Mouse (Mus musculus) embryo, embryonic 11.5 days (tissue): ENCODE measurements around the gene Pgap3.
"Not testable (repeated sequence)": the region's sequence is repeated elsewhere in the genome, so short reads cannot be mapped to it uniquely, and the experiment has no call there.

ENCODE experiments used
- DNase-seq: peaks from one replicate; pipeline ENCODE4 v3.0.0-alpha.2; 2012; ENCODE audit warnings: low read depth, low spot score

The Pgap3 gene

DNA sequence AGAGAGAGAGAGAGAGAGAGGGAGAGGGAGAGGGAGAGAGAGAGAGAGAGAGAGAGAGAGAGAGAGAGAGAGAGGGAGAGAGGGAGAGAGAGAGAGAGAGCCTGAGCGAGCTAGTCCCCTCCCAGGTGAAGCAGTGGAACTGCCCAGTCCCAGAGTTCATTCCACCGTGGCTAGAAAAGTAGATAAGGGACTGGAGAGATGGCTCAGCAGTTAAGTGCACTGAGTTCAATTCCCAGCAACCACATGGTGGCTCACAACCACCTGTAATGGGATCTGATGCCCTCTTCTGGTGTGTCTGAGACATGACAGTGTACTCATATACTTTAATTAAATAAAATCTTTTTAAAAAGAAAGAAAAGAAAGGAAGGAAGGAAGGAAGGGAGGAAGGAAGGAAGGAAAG lies 17.9 kb downstream of the Pgap3 start:
- not testable (repeated sequence) for DNase-seq

DNA sequence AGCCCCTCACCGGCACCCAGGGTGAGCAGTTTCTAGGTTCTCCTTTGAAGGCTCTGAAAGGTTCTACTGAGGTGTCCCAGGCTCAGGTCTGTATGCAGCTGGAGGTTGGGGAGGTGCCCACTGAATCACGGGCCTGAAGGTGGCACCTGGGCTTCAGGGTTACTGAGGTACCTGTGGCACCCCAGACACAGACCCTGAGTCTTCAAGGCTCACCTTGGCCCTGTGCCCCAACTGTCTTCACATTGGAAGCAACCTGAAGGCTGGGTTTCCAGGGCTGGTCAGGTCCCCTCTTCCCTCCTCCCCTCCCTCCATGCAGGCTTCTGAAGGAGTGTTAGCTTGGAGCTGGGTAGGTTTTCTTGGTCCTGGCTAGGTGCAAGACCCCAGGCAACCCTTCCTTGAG lies 18.6 kb downstream of the Pgap3 start:
- DNase-seq: no peak

DNA sequence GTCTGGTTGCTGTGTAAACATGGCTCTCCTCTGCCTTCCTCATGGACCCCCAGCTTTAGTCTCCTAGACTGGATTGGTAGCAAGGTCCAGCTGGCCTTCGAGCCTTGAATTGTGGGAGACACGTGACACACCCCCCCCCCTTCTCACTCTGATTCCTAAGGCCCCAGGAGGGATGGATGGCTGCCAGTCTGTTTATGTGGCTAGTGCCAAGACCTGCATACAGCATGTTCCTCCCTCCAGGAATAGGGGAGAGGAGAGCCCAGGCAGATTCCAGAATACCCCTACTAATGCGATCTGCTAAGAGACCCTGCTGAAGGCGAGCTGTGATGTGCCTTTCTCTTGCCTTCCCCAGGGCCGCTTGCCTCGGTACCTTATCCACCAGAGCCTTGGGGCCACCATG lies 20.2 kb downstream of the Pgap3 start:
- DNase-seq: no peak

DNA sequence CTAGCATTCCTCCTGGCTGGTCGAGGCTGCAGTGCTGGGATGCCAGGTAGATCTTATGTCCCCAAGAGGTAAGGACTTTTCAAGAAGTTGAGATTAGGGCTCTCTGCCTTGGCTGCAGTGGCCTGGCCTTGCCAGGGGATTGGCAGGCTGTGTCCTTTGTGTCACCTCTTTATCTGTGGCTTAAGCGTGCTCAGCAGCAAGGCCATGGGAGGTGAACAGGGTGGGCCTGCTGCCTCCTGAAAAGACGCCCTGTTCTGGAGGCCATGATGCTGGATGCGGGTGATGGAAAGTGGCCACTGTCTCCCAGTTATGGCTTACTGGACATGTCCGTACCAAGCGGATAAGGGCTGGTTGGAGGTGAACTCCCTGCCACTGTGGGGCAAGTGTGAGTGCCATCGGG lies 20.9 kb downstream of the Pgap3 start:
- no peak for DNase-seq

DNA sequence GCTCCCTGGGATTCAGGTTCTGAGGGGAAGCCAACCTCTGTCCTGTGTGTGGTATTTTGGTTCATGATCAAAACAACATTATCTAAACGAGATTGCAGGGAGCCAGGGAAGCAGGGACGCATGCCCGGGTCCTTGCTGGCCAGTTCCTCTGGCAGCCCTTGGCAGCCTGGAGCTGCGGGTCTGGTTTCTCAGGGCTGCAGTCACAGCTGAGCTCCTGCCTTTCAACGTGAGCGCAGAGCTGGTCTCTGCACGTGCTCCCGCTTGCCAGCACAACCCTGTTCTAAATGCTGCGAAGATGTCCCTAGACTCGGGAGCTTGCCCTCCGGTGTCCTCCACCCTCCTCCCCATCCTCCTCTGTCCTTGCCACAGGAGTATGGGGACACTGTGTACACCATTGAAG lies 22.5 kb downstream of the Pgap3 start:
- DNase-seq: no peak

DNA sequence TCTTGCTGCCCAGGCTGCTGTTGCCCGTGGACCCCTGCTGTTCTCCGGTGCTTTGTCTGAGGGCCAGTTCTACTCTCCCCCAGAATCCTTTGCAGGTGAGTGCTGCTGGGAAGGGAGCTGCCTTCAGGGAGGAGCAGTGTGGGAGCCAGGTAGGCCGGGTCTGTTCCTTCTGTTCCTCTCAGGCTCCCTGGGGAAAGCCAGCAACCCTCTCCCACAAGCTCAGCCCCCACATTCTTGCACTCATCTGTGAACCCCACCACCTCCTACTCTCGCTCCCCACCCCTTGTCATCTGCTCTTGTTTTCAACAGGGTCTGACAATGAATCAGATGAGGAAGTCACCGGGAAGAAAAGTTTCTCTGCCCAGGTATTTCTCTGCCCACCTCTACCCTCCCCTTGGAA lies 23.5 kb downstream of the Pgap3 start:
- no peak for DNase-seq

DNA sequence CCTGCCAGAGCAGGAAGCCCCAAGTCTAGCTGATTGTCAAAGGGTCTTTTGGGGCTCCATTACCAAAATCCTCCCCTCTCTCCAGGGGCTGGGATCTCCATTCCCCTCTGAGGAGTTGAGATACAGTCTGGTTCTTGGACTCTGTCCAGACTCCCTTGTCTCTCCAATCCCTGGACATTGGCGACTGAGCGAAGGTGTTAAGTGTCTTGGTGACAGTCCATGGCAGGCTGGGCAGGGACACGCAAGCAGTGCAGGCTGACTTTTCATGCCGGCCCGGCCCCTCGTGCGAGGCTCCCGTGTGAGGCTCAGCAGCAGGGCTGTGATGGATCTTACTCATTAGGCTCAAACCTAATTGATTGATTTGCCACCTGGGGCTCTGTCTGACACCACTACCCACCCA lies 26.0 kb downstream of the Pgap3 start:
- no peak for DNase-seq

DNA sequence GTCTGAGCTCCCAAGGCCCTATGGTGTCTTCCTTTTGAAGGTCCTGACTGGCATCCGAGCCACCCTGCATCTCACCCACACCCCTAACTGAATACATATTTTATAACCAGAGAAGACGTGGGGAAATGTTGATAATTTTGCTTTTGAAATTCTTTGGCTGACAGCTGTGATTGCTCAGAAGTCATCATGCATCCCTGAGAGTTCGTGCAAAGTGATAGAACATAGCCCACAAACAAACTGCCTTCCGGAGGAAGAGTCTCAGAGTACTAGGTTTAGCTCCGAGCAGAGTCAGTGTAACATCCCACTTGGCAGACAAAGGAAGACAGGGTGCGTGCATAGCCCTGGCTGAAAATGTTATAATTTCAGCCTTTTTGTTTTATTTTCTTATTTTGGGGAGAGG lies 27.0 kb downstream of the Pgap3 start:
- no peak for DNase-seq

DNA sequence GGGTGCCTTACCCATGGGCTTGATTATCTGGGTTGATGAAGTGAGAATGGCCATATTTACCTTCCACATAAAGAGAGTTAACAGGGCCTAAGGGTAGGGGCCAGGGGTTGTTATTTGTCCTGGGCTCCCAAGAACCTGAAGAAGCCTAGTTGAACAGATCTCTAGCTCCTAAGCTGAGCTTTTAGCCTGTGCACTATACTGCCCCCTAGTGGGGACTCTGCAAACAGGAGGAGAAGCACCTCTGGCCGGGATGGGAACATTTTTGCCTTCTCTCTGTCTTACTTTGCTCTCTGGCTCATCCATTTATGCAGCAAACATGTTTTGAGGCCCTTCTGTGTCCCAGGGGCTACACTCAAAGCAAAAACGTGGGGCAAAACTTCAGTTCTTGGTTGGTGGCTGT lies 27.9 kb downstream of the Pgap3 start:
- peak; percentile 59 for DNase-seq

DNA sequence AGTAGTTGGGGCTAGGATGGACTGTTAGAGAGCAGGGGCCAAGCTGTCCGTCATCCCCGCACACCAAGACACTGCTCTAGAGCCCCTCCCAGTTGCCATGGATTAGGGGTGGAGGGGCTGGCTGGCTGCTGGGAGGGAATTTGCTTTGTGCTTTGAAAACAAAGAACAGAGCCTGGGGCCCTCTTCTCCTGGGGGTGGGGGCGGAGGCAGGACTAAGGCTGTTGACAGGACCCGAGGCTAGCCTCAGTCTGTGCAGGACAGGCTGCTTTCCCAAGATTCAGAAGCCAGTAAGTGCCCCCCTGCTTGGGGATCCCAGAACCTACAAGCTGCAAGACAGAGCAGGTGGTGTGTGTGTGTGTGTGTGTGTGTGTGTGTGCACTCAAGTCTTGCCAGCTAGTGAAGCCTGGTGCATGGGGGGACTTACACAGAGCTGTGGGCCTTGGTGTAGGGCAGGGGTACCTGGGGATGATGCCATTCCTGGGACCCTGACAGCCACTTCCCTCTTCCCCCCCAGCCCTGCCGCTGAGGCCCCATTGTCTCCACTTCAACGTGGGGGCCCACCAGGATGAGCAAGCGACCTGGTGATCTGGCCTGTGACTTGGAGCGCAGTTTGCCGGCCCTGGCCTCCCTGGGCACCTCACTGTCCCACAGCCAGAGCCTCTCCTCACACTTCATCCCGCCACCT lies 28.6 kb downstream of the Pgap3 start:
- DNase-seq: no peak

DNA sequence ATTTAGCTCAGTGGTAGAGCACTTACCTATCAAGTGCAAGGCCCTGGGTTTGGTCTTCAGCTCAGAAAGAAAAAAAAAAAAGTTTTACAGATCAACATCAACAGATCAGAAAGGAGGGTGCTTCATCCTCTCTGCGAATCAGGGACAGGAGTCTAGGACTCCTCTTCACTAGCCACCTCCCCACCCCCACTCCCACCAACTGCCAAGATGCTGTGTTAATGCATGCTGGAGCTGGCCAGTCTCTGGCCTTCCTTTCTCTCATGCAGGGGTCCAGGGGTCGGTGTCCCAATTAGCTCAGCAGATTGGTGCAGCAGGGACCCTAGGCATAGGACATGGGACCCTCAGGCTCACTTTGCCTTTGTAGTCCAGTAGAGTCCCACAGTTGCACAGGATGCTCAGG lies 29.7 kb downstream of the Pgap3 start:
- no peak for DNase-seq

DNA sequence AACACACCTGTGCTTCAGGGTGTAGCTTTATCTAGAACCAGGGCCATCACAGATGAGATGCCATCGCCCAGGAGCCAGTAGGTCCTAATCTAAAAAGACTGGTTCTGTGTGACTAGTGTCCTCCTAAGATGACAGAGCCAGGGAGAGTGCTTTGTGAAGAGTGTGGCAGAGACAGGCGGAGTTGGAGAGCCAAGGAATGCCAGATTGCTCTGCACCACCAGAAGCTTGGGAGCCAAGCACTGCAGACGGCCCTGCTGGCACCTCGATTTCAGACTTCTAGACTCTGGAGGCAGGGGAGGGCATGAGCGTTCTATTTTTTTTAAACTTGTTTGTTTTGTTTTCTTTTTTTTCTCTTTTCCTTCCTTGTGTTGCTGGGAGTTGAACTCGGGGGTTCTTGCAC lies 31.0 kb downstream of the Pgap3 start:
- DNase-seq: no peak

DNA sequence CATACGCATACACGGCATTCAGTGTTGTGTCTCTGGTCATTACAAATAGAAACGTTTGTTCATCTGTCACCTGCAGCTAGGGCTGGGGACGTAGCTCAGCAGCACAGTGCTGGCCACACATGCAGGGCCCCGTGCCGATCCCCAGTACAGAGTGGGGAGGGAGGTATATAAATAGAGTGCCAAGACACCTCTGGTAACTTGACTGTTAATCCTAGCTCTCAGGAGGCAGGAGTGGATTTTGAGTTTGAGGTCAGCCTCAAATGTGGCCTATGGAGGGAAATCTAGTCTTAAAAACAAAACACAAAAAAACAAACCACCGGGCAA lies 32.5 kb downstream of the Pgap3 start:
- no peak for DNase-seq

DNA sequence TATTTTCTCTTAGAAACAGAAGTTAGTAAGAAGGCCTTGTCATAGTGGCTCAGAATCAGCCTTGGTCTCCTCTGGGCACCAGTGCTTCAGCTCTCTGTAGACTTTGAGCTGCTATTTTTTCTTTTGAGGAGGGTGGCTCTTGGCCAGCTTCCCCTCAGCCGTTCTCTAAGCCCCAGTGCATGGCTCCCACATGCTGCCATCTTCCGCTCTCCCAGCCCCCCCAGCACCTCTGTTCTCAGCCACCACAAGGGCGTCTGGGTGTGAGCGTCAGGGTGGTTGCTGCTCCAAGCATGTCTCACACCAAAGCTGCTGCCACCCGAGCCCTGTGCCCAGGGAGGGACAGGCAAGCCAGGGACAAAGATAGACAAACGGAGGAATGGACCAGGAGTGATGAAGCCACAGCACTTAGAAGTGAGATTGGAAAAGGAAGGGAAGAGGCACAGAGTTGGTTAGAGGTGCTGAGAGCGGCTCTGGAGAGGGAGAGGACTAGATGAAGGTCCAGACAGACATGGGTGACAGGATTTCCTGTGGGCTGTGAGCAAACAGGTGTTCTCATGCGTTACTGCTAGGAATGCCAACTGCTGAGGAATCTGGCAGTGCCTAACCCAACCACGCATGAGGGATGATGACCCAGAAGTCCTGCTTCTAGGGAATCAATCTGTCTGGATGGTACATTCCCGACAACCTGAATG lies 33.0 kb downstream of the Pgap3 start:
- no peak for DNase-seq

DNA sequence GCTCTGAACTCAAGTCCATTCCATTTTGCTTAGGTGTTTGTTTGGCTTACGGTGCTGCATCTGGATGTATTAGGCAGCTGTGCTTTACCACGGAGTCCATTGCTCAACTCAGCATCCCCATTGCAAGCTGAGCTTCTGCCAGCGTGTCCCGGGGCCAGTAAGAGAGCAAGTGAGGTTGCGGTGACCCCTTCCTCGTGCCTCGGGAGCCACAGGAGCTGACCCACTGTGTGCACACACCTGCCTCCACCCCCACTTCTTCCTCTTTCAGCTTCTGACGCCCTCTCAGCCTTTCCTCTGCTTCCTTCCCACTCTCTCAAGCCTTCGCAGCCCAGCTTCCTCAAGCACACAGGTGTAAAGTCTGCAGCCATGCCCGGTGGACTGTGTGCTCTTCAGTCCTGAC lies 34.0 kb downstream of the Pgap3 start:
- DNase-seq: no peak

DNA sequence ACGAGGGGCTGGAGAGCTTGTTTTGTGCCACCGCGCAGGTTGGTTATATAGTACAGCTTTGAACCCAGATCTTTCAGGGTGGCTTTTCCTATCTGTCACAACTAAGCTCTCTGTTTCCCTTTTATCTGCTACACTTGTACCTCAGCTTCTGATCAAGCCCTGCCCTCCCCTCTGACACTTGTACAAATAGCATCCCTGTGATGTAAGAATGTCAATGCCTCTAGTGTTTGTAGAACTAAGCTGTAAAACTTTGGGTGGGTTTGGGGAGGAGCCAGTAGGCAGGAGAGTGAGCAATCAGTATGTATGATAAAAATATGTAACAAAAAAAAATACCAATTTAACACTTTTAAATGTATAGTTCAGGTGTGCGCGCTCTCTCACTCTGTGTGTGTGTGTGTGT lies 35.9 kb downstream of the Pgap3 start:
- no peak for DNase-seq

DNA sequence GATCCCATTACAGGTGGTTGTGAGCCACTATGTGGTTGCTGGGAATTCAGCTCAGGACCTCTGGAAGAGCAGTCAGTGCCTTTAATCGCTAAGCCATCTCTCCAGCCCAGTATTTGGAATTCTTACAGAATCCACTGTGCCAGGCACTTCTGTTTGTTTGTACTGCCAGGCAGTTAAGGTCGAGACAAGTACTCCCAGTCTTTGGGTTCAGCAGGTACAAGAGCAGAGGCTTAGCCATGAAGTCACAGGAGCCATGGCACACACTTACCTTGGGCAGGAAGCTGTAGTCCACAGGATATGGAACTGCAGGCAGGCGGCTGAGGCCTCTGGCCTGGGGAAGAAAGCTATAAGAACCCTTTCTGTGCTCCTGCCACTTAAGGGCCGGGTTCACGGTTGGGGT lies 36.5 kb downstream of the Pgap3 start:
- DNase-seq: no peak

DNA sequence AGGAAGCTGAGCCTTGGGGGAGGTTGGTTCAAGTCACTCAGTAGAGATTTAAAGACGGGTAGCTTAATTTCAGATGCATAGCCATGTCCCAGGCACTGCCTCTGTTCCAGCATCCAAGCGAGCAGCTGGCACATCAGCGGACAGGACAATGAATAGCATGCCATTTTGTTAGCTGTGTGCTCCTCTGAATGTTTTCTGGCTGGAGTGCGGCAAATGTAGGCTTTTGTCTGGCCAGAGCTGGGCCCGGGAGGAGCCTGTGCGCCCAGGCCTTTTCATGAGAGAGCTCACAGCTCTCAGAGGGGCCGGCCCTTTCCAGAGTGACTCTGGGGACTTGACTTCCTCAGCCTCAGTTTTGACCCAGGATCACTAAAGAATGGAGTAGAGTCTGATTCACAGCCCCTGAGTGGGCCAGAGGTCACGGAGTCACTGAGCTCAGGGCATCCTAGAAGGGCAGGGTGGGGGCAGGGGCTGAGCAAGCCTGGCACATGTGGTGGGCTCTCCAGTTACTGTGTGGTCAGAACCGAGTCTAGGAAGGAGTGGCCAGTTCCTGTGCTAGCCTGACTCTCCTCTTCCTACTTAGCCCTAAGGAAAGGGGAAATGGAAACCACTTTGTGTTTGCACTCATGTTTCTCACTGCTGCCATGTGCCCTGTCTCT lies 39.3 kb downstream of the Pgap3 start:
- no peak for DNase-seq

DNA sequence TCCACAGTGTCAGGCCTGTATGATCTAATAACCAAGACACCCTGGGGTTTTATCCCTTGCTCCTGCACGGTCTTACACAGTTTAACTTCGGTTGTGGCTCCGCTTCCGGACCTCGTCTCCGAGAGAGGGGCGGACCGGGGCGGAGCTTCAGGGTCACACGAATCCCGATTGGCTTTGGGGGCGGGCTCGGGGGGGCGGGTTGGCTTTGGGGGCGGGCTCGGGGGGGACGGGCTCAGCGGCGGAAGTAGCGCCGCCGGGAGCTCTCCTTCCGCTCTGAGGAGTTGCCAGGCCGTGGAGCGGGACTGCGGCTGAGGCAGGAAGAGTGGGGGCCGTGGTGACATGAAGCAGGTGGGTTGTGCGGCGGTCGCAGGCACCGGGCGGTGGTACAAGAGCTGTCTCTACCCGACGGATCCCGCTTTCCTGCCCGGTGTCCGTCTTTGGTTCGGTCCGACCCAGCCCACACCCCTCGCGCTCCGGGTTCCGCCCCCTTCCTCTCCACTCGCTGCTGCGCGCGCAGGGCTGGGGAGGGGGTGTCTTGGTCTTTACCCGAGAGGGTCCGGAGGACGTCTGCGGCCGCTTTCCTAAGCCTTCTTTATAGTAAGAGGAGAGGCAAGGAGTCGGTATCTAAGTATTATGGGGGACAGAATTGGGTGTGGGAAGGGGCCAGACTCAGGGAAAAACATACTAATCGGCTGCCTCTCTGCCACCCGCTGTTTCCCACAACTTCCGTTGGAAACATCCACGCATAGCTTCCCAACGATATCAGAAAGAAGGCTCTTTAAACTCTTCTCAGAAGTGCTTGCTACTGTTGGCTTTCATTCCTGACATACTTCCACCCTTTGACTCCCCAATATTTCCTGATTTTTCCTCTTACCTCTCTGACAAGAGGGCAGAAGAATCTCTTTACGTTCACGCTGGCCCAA lies 41.9 kb downstream of the Pgap3 start, which contains the start of gene Stard3:
Gene Stard3 (plus strand): TSS at position 208 of the 923 bp plus-strand sequence.
- peak; percentile 91 for DNase-seq

DNA sequence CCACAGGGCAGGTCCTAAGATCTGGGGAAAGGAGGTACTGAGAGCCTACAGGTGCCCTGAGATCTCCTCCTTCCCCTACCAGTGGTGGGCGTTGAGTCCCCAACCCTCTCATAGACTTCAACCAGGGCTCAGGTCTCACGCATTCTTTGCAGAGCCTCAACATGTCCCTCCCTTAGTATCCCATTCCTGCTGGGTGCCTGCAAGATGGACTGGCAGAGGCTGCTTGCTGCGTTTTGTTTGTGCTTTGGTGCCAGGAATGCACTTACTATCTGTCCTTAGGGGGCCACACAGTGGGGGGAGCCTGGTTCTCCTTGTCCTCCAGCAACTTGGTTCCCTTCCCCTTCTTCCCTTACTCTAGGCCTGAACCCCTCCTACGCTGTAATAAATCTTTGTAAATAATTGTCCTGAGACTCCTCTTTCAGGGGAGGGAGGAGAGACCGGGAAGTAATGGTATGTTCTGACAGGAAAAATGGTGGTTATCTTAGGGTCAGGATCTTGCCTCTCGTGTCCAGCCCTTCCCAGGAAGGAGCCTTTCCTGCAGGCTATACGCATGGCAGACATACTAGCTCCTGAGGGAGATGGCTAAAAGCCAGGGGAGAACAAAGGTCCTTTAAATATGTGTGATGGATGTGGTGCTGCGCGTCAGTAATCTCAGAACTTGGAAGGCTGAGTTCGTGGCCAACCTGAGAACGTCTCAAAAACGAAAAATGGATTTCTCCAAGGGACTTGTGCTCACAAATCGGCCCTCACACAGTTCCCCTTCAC lies 42.7 kb downstream of the Pgap3 start:
- no peak for DNase-seq

DNA sequence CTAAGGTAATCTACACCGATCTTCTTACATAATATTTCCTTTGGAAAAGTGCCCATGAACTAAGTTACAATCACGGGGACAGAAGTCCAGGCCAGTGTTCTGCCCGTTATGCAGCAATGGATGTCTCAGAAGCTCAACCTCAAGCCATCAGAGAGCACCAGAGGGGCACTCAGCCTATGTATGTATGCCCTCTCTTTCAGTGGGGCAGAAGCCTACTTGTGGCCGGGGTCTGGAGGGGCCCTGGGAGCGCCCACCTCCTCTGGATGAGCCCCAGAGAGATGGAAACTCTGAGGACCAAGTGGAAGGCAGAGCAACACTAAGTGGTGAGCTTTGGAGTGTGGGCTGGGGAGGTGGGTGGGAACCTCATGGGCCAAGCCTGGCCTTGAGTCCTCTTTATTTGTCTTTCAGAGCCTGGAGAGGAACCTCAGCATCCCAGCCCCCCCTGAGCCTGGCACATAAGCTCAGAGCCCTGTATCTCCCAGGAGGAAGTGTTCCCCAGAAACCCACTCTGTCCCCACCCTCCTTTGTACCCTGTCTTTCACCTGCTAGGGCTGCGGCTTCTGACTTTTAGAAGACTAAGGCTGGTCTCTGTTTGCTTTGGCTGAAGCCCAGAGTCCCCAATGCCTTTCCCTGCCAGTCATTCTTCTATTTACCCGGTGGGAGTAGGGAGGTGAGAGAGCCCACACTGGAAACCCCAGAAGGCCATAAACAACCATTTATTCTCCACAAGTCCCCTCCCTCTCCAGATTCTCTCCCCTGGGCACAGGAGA lies 43.5 kb downstream of the Pgap3 start:
- DNase-seq: no peak
